Mouse (Mus musculus): ENCODE results near the gene Nisch. TPM values are rescaled to one million over a fixed set of nuclear protein-coding genes. Genes with fewer than 3 reads are reported as not detected.

Gene Nisch
- total and polyA plus RNA-seq, 3 experiments: 46.3 to 180 (median 85.2) TPM

DNA sequence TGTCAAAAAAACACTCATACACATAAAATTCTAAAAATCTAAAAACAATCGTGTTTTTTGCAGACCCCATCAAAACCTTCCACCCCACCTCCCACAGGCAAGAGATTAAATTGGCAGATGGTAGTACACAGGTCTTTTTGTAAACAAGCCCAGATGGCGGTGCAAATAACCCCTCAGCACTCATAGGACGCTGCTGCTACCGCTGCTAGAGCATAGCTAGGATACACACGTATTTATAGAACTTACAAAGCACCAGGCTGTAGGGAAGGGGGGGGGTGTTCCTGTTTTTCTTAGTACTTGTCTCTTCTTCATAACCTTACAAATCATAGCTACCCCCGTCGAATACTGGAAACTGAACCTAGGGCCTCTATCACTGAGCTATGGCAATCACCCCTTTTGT lies 23.0 kb downstream of the Nisch start:
- in situ Hi-C loops (cut with MboI; ENCODE audit: low pct_ligation_motif_present, low pct_unique_long_range_greater_than_20kb, low sequenced_read_pairs) (no loop called here), dilution Hi-C loops (cut with MboI; ENCODE audit: extremely low pct_ligation_motif_present, extremely low pct_unique_long_range_greater_than_20kb, low sequenced_read_pairs) (no loop called here)
- Histone ChIP-seq H3K36me3 (replicated peaks in 1 of 2; ENCODE audit: control insufficient read depth in 1 of 2, insufficient read depth in 1 of 2, low read length in 1 of 2) (peaks cover 61 to 92% of the 10 kb centered on the region in 2 experiments), H3K9ac (ENCODE audit: insufficient read depth, low read depth) (no peak overlapping the region), H3K27ac (ENCODE audit: insufficient read depth, low read depth) (no peak overlapping the region), H3K9me3 (replicated peaks; ENCODE audit: low read length) (no peaks in the 10 kb centered on the region), H3K4me1 (ENCODE audit: control insufficient read depth in 1 of 2, insufficient read depth in 2 of 2) (peaks cover 0 to 19% of the 10 kb centered on the region in 2 experiments; a peak in 2 of 4 replicates), H3K79me2 (replicated peaks; ENCODE audit: control insufficient read depth, extremely low read depth, insufficient read depth, poor library complexity, severe bottlenecking) (peaks cover 14% of the 10 kb centered on the region), H3K4me3 (replicated peaks in 1 of 3; ENCODE audit: low read depth in 2 of 3, low read length in 2 of 3, poor library complexity in 1 of 3) (no peak overlapping the region), H3K27me3 (replicated peaks) (no peaks in the 10 kb centered on the region), H3K4me2 (ENCODE audit: insufficient read depth, low read depth, poor library complexity, severe bottlenecking) (no peak overlapping the region)
- no peak for DNase-seq (ENCODE audit: extremely low read depth)
- no peak for TF ChIP-seq ZKSCAN1 (IDR thresholded peaks at IDR 0.05; ENCODE audit: borderline replicate concordance, low read depth, low read length)
- TF ChIP-seq NELFE (IDR thresholded peaks at IDR 0.05; ENCODE audit: low read depth, low read length): no peak
- TF ChIP-seq USF1 (IDR thresholded peaks at IDR 0.05; ENCODE audit: low read depth, low read length): no peak
- TF ChIP-seq POLR2A (IDR thresholded peaks at IDR 0.05; ENCODE audit: low read depth, low read length): no peak
- TF ChIP-seq POLR2AphosphoS2 (IDR thresholded peaks at IDR 0.05; ENCODE audit: low read depth, low read length): no peak
- no peak for TF ChIP-seq ZC3H11A (IDR thresholded peaks at IDR 0.05; ENCODE audit: low read depth, low read length)
- no peak for TF ChIP-seq JUND (conservative IDR thresholded peaks at IDR 0.05; ENCODE audit: low read depth, low read length)
- TF ChIP-seq MAX (IDR thresholded peaks at IDR 0.05; ENCODE audit: low read length): no peak
- TF ChIP-seq HCFC1 (IDR thresholded peaks at IDR 0.05; ENCODE audit: low read depth, low read length): no peak
- TF ChIP-seq MAFK (IDR thresholded peaks at IDR 0.05; ENCODE audit: insufficient replicate concordance, low read length): no peak
- TF ChIP-seq IRF4 (IDR thresholded peaks at IDR 0.05; ENCODE audit: low read depth, low read length): no peak
- TF ChIP-seq PAX5 (IDR thresholded peaks at IDR 0.05; ENCODE audit: low read length): no peak
- no peak for TF ChIP-seq MXI1 (IDR thresholded peaks at IDR 0.05; ENCODE audit: low read depth, low read length)
- no peak for TF ChIP-seq USF2 (conservative IDR thresholded peaks at IDR 0.05; ENCODE audit: low read depth, low read length)

DNA sequence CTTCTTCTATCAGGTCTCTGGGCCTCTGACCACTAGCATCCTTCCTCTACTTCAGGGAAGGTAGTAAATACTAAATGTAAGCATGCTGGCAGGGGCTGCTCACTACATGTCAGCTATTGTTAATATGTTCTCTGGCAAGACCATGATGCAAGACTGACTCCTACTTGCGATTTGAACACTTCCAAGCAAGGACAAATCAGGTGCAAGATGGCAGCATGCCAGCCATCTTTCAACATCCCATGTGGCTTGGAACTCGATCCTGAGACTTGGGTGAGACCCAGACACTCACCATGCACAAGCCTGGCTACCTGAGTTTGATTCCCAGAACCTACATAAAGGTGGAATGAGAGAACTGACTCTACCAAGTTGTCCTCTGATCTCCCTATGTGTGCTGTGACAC lies 24.8 kb downstream of the Nisch start:
- Histone ChIP-seq H3K4me1 (ENCODE audit: control insufficient read depth in 1 of 2, insufficient read depth in 2 of 2) (peaks cover 0 to 1% of the 10 kb centered on the region in 2 experiments; a peak in 2 of 4 replicates), H3K9me3 (replicated peaks; ENCODE audit: low read length) (no peaks in the 10 kb centered on the region), H3K36me3 (replicated peaks in 1 of 2; ENCODE audit: control insufficient read depth in 1 of 2, insufficient read depth in 1 of 2, low read length in 1 of 2) (peaks cover 77 to 99% of the 10 kb centered on the region in 2 experiments), H3K4me3 (replicated peaks in 1 of 3; ENCODE audit: low read depth in 2 of 3, low read length in 2 of 3, poor library complexity in 1 of 3) (no peak overlapping the region), H3K27me3 (replicated peaks) (no peaks in the 10 kb centered on the region), H3K4me2 (ENCODE audit: insufficient read depth, low read depth, poor library complexity, severe bottlenecking) (no peak overlapping the region), H3K27ac (ENCODE audit: insufficient read depth, low read depth) (no peak overlapping the region), H3K9ac (ENCODE audit: insufficient read depth, low read depth) (no peak overlapping the region), H3K79me2 (replicated peaks; ENCODE audit: control insufficient read depth, extremely low read depth, insufficient read depth, poor library complexity, severe bottlenecking) (peaks cover 8% of the 10 kb centered on the region)
- in situ Hi-C loops (cut with MboI; ENCODE audit: low pct_ligation_motif_present, low pct_unique_long_range_greater_than_20kb, low sequenced_read_pairs): no loop called here
- dilution Hi-C loops (cut with MboI; ENCODE audit: extremely low pct_ligation_motif_present, extremely low pct_unique_long_range_greater_than_20kb, low sequenced_read_pairs): no loop called here
- DNase-seq (ENCODE audit: extremely low read depth): no peak
- no peak for TF ChIP-seq TBP (conservative IDR thresholded peaks at IDR 0.05; ENCODE audit: low read depth, low read length)
- TF ChIP-seq ETS1 (conservative IDR thresholded peaks at IDR 0.05; ENCODE audit: low read depth, low read length): no peak
- no peak for TF ChIP-seq PAX5 (IDR thresholded peaks at IDR 0.05; ENCODE audit: low read length)
- TF ChIP-seq BHLHE40 (IDR thresholded peaks at IDR 0.05; ENCODE audit: low read depth, low read length): no peak
- no peak for TF ChIP-seq POLR2AphosphoS2 (IDR thresholded peaks at IDR 0.05; ENCODE audit: low read depth, low read length)
- no peak for TF ChIP-seq TCF12 (IDR thresholded peaks at IDR 0.05; ENCODE audit: low read depth, low read length)
- TF ChIP-seq EP300 (IDR thresholded peaks at IDR 0.05; ENCODE audit: low read length): no peak
- no peak for TF ChIP-seq MYC (IDR thresholded peaks at IDR 0.05; ENCODE audit: low read depth, low read length)
- no peak for TF ChIP-seq IRF4 (IDR thresholded peaks at IDR 0.05; ENCODE audit: low read depth, low read length)
- TF ChIP-seq ZKSCAN1 (IDR thresholded peaks at IDR 0.05; ENCODE audit: borderline replicate concordance, low read depth, low read length): no peak
- TF ChIP-seq POLR2A (IDR thresholded peaks at IDR 0.05; ENCODE audit: low read depth, low read length): no peak
- no peak for TF ChIP-seq UBTF (IDR thresholded peaks at IDR 0.05; ENCODE audit: low read depth, low read length)
